Mouse (Mus musculus): ENCODE measurements at regions not wholly inside any gene's neighbourhood (a gene's known extent, or its start where the extent isn't known, plus 50 kb on each side); places are given as distances from the start of the nearest gene placed in this dataset.
A peak's percentile ranks its signal among the peaks of the same experiment; 100 is the strongest.

DNA sequence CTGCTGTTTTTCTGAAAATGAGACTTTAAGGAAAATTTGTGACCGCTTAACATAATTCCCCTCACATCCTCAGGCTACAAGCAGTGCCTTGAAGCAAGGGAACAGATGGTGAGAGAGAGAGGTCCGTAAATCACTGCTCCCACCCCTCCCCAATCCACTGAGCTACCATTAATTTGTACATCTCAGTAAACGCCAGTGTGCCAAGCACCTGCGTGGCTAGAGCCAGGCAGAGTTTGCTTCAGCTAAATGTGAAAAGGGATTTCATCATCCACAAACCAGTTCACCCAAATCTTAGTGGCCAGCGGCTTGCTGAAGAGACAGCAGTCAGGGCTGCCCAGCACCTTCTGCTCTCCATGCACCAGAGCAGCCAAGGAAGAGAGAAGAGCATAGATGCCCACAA lies 413.5 kb downstream of the Prdm2 start:
- intact Hi-C loops (cut with DNase I; ENCODE audit: low total_unique reads) = no loop called here
- no peak for DNase-seq

DNA sequence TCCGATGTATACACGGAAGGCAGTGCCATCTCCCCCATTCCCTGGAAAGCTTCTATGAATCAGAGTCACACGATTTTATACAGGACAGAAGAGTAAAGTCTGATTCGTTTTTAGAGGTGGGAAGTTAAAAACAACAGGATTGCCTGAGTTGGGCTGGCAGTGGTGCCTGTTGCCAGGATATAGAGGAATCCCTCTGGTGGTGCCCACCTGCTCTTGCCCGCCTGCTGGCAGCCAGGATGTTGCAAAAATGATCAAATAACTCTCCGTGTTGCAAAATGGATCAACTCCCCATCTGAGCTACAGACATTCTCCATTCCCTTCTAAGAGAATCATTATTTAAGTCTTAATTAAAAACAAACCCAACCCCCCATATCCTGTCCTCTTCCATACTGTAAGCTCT lies 414.0 kb downstream of the Prdm2 start:
- intact Hi-C loops (cut with DNase I; ENCODE audit: low total_unique reads) = no loop called here
- DNase-seq = no peak

DNA sequence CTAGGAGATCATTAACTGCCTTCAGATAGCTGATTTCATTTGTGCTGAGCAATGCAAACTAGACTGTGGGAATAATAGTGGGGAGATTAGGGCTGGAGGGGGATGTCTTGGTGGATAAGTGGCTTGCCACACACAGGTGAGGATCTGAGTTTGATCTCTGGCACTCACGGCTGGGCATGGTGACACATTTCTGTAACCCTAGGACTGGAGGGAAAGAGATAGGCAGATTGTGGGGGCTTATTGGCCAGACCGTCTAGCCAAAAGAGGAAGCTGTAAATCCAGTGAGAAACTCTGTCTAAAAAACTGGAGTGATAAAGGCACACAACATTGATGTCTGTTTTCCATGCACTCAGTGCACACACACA lies 420.2 kb downstream of the Prdm2 start:
- intact Hi-C loops (cut with DNase I; ENCODE audit: low total_unique reads) = no loop called here
- no peak for DNase-seq

DNA sequence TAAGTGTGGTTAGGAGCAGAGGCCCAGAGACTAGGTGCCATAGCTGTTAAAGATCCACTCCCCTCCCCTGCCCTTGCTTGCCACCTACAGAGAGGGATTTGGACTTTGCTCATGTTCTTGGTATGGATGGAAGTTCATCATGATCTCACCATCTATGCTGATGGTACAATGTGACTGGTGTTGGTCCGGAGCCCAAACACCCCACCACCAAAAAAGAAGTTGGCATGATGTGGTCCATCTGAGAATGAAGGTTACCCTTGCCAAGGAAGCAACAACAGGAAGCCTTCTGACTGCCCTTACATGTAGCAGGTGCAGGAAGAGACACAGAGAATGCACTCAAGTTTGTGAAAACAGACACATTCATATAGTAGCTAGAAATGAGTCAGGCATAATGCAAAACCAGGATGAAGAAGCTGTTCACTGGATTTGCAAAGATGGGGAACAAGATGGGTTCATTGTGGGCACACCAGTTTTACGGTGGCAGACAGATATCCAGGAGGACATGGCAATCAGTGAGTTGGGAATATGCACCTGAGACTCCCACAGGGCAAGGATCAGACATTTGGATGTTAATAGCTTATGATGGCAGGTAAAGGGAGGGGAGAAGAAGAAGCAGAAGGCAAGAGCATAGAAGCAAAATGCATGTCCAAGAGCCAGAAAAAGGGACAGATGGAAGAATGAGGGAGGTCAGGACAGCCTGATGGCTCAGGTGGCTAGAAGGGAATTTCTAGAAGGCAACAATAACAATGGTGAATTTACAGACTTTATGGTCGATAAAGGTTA lies 420.8 kb downstream of the Prdm2 start:
- intact Hi-C loops (cut with DNase I; ENCODE audit: low total_unique reads) = no loop called here
- DNase-seq = no peak

DNA sequence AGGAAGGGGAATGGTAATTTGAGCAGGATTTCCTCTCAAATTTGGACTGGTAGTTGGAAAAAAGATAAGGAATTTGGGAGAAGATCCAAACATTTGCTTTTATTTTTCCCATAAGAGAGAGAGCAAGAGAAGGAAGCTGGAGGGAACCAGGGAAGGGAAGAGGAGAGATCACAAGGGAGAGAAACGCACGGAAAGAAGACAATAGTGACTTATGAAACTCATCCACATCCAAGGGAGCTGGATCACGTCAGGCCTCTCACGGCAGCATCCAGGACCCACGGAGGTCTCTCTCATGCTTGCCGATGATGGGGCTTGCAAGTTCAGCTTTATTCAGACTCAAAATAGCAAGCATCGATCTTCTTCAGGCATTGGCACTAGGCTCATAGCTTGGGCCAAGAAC lies 423.7 kb downstream of the Prdm2 start:
- no peak for DNase-seq
- intact Hi-C loops (cut with DNase I; ENCODE audit: low total_unique reads) = no loop called here

DNA sequence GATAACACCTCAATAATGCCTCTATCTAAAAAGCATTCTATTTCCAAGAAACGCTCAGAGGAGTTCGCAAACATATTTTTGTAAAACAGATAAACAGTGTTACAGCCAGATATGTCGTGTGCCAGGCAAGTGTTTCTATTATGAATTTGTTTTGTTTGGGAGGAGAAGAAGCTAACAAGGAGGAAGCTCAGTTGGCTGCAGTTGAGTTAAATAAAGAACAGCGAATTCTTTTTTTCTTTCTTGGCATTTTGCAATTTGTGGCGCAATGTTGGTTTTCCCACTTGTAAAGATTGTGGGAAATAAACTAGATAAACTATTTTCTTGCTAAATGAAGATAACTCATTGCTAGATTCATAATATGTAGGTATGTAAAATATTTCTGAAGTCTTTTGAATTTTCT lies 427.4 kb downstream of the Prdm2 start:
- no peak for DNase-seq
- intact Hi-C loops (cut with DNase I; ENCODE audit: low total_unique reads) = no loop called here

DNA sequence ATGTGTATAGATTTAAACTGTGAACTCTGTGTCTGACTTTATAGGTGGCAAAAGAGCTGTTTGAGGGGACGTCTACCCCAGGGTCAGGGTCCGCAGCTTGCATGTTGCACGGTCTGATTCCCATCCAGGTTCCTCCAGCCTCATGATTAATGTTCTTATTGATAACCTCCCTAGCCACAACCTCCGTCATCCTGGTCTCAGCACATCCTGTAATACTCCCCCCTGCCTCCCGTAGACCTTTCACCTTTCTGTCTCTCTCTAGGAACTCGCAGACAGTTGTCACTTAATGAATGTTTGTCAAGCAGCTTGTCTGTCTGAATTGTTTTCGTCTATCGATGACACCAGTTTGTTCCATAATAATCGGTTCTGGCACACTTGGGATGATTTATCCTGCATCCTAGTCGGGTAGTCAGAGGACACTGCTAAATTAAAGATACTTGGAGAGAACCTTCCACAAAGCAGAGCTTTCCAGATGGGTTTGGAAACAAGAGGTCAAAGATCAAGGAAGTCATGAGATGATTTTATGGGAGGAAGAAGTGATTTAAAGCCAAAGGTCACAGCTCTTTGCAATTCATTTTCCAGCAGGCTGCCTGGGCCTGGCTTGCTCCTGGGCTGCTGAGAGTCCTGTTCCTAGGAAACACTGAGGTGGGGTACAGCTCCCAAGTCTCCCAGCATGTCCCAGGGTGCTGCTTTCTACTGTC lies 435.9 kb downstream of the Prdm2 start:
- intact Hi-C loops (cut with DNase I; ENCODE audit: low total_unique reads) = no loop called here
- no peak for DNase-seq

DNA sequence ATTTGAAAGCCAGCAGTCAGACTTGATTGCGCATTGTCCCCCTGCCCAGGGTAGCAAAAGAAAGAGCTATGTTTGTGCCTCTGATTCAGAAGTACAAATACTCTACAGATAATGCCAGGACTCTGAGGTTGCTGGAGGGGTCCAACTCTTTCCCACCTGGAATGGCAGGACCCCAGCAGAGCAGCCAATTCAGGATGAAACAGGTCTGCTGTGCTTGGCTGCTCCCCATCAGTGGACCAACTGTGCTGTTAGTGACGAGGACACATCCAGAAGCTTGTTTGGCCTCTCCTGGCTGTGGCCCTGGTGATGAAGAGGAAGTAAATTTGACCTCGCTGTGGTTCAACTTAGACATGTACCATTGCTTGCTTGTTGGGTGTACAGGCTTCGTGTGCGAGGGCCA lies 437.8 kb downstream of the Prdm2 start:
- intact Hi-C loops (cut with DNase I; ENCODE audit: low total_unique reads) = no loop called here
- no peak for DNase-seq

DNA sequence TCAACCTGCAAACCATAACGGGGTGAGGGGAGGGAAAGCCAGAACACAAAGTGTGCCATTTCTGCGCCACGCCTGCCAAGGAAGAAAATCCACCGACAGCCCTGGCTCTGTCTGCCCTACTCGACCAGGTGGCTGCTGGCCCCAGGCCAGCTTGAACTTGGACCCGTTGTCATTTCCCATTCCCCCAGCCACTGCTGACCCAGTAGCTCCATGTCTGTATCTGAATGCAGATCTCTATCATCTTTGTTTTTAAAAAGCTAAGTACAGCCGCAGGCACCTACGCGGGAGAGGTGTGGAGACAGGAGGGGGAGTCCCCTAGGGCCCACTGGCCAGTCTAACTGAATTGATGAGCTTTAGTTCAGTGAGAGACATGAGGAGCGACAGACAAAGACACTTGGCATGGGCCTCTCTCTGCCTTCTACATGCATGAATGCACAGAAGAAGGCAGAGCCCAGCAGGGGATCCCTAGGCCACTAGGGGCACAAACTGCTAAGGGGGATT lies 439.1 kb downstream of the Prdm2 start:
- intact Hi-C loops (cut with DNase I; ENCODE audit: low total_unique reads) = no loop called here
- DNase-seq = peak; percentile 13

DNA sequence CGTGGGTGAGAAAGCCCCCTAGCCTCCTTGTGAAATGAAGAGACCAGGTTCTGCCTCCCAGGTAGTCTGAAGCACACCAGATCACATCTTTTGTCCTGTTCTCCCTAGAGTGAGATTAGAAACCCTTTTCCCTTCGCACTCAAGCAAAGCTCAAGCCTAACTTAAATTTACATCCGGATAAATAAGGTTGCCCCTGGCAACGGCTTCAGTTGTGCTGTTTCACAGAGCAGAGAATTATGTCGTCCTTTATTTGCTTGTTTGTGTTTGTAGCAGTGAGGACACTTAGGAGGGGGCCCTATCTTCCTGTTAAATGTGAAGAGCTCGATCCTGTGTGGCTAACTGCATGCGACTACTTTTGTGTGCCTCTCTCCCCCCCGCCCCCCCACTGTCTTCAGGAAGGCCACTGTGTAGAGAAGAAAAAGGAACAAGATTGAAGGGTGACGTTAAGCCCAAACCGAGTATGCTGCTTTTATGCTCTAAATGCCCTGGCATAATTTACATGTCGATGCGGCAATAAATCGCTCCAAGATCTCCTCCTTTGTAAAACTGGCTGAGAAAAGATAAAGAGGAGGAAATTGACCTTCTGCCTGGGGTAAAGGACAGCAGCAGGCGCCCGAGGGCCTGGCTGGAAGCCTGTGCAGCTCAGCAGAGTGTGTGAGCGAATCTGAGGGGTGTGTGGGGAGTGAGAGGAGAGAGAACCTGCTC lies 439.9 kb downstream of the Prdm2 start:
- peak; percentile 25 for DNase-seq
- intact Hi-C loops (cut with DNase I; ENCODE audit: low total_unique reads) = no loop called here

DNA sequence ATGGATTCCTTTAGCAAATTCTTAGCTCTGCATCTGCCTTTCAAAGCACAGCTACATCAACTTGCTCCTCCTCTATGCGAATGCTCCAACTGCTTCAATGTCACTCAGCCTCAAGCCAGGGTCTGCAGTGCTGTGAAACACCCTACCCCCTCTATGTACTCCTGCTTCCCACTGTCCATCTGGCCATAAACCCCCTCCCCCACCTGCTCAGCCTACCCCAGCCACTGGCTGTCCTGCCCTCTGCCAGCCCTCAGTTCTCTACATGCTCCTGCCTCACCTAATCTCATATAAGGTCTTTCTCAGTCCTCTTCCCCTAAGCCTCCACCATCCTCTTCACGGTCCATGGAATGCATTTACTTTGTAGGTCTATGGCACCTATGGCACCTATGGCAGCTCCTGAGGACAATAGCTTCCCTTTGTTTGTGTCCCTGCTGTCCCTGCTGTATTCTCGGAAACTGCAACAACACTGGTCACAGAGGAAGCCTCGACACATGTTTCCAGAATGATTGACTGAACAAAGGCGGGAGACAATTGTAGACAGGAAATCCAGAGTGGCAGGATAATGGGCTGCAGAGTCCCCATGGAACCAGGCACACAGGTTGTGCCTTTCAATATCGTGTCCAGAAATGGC lies 441.2 kb downstream of the Prdm2 start:
- no peak for DNase-seq
- intact Hi-C loops (cut with DNase I; ENCODE audit: low total_unique reads) = no loop called here

DNA sequence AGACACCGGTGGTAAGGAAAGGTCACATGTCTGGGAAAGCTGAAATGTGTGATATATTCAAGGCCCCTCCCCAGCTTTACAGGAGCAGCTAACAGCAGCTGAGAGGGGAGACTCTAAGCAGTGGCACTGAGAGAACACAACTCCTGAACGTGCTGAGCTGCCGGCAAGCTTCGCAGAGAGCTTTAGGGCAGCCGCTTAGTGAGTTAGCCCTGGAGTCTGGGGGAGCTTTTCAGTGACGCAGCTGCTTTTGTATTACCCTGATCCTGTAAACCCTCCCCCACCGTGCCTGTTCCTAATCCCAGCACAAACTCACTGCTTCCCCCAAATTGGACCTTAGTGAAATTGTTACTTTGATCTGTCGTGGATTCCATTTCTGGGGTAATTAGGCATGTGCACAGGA lies 442.6 kb downstream of the Prdm2 start:
- intact Hi-C loops (cut with DNase I; ENCODE audit: low total_unique reads) = no loop called here

DNA sequence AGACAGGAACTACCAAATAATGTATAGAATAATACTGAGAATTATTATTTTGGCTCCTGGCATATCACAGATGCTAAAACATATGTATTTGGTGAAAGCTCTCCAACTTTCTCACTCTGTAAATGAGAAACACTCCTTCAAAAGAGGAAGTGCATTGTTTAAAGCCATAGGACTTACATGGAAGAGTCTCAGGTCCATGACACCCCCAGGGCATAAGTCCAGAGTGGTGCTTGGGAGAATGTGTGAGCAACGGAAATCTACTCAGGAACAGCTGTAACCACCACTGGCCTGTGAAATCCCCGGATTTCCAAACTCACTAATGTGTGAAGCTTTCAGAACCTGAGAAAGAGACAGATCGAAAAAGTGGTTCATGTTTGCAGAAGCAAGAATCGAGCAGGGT lies 445.1 kb downstream of the Prdm2 start:
- intact Hi-C loops (cut with DNase I; ENCODE audit: low total_unique reads) = no loop called here
- no peak for DNase-seq

More for the DNA sequence above, 442.6 kb downstream of the Prdm2 start:
- DNase-seq = no peak

DNA sequence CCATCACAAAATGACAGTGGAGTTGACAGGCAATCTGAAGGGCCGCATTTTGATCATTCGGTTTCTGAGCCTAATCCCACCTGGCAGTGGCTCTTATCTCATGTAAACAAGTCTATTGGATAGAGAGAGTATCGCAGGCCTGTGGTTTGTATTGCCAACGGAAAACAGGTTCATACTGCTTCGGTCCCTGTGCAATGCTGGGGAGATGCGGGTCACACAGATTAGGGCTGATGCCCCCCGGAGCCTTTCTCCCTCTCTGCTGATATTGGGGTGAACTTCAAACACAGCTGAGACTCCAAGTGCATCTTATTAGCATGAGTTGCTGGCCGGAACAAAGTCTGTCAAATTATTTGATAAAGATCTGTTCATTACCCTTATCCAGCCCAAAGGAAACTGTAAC lies 451.2 kb downstream of the Prdm2 start:
- intact Hi-C loops (cut with DNase I; ENCODE audit: low total_unique reads) = no loop called here
- DNase-seq = no peak

DNA sequence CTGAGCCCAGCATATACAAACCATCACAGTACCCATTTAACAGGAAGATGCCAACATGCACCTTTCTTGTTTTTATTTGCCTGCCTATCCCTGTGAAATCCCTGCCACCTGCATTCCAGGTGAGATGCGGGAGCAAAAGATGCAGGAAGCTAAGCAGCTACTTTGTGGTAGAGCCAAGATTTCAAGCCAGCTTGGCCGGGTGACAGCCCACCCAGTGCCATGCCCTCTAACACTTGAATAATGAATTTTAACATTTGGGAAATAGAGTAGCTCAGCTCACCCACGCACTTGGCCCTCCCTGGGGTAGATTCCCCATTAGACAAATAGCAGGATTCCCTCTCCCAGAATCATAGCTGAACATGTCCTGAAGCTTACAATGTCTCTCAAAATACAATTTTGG lies 454.7 kb downstream of the Prdm2 start:
- no peak for DNase-seq
- intact Hi-C loops (cut with DNase I; ENCODE audit: low total_unique reads) = no loop called here

DNA sequence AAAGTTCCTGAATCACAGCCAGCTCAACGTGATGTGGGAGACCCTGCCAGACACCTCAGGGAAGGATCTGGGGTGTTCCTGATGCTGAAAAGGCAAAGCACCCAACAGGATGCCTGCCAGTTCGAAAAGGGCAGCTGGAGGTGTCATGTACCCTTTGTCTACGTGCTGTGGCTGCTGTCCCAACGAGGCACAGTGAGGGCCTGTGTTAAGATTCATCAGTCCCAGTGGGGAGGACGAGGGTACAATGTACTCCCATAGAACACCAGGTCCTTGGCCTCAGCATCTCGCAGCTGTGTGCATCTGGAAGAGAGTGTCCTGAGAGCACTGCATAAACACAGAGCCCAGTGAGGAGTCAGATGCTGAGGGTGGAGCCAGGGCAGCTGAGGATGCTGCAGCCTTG lies 456.5 kb downstream of the Prdm2 start:
- intact Hi-C loops (cut with DNase I; ENCODE audit: low total_unique reads) = no loop called here
- peak; percentile 54 for DNase-seq

DNA sequence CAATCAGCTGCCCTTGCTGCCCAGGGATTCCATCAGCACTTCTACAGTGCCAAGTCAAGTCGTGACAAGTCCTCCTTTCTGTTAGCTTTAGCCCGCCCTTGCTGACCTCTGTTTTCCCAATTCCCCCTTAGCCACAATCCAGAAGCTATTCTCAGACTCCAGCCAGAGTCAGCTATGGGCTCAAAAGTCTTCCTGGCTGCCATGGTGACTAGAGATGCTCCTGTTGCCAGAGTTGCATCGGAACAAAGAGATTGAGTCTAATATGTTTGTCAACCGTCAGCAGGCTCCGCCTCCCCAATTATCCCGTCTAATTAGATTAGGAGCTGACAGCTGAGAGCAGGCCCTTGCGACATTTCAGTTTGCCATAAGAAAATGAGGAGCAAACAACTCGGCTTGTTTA lies 462.9 kb downstream of the Prdm2 start:
- no peak for DNase-seq
- intact Hi-C loops (cut with DNase I; ENCODE audit: low total_unique reads) = no loop called here

DNA sequence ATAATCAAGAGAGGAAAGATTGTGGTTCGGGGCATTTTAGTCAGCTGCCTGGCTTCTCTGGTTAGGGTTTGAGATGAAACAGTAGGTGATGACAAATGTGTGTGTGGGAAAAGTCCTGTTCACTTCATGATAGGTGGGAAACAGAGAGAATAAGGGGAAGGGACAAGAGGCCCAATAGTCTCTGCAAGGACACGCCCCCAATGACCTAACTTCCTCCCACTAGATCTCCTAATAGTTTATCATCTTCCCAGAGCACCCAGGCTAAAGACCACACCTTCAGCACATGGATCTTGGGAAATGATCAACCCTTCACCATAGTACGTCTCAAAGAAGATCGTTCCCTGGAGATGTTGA lies 484.3 kb upstream of the Kazn start:
- intact Hi-C loops (cut with DNase I; ENCODE audit: low total_unique reads) = no loop called here

DNA sequence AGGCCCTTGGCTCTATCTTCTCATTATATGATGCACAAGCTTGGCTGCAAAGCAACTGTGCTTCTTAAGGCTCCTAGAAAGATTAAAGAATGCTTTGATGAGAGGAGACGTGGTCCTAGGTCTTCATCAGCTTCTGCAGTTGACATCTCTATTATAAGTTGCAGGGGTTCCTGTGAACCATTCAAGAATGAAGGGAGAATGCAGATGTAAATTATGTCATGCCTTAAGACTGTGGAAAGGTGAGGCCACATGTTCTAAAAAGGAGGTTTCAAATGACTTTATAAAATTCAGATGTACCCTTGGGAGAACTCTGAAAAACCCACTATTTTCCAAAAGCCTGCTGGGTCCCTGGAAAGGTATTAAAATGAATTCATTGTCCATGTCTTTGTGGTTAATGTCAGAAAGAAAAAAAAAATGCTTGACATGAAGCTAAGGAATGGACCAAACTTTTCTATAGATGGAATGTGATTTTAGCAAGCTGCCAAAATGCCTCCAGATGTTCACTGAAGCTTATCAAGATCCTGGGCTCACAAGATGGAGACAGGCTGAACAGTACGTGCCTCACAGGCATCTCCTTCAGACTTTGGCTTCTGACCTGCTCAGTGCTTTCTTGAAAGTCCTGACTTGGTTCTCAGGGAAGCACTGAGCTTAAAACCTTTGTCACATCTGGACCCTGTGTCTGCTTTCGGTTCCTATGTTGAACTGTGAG lies 483.8 kb upstream of the Kazn start:
- no peak for DNase-seq
- intact Hi-C loops (cut with DNase I; ENCODE audit: low total_unique reads) = no loop called here

More for the DNA sequence above, 484.3 kb upstream of the Kazn start:
- no peak for DNase-seq

DNA sequence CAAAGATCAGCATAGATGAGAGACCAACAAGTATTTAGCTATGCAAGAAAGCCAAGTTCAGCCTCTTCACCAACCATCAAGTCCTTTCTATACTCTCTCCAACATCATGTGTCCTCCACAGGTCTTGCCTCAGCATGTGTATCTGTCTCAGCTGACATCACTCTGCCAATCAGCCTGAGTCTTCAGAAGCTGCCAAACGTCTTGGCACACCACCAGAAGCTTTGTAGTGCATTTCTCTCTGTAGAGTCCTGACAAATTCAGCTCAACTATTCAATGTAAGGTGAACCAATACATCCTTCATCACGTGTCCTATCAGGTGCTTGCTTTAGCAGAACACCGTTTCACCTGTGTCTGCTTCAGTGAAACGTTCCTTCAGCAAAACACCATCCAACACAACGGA lies 462.4 kb upstream of the Kazn start:
- DNase-seq = no peak
- intact Hi-C loops (cut with DNase I; ENCODE audit: low total_unique reads) = no loop called here

Data from gastrocnemius, postnatal 14 days (tissue).